Mouse (Mus musculus): ENCODE measurements around the gene Cd209b. TPM values are rescaled to one million over a fixed set of nuclear protein-coding genes. Genes with fewer than 3 reads are reported as not detected.

Gene Cd209b
- total RNA-seq (2022), result 1 to 10 TPM in 1 of 4 experiments, under 1 TPM in 3; 0.63 to 2.1 (median 0.86) TPM

DNA sequence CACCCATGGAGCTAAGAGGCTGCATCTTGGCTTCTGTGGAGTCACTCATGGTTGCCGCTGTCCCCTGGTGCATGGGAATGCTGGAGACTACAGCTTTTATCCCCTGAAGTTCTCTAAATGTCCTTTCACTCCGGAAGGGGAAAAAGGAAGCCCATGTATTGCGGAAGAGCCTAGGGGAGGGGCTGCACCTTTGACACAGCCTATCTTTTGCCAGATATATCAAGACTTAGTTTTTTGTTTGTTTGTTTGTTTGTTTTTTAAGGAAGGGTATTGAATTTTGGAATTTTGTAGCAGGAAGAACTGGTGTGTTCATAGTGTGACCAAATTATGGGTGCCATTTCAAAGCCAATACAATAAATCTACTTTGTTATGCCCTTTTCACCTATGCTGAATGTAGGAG, at the start of gene Cd209b:
Gene Cd209b, minus strand, starts transcription at position 101 of the 400 bp plus-strand sequence.
- no peak for DNase-seq (ENCODE audit: low spot score in 2 of 2)

DNA sequence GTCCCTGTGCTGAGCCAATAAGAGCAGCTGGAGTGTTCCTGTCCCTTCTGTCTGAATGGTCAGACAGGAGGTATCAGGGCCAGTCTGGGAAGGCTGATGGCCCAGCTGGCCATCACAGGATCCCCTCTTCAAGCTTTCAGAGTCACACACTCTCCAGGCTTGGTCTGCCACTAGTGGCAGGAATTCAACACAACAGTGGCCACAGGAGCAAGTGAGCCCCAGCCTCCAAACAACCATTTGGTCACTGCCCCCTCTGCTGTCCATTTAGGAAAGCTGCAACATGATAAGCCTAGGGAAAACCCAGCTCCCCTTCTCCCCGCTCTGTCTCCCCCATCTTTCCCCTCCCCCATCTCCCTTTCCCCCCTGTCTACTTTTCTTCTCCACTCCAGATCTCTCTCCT, 29.4 kb upstream of the Cd209b start:
- no peak for DNase-seq (ENCODE audit: low spot score in 2 of 2)

DNA sequence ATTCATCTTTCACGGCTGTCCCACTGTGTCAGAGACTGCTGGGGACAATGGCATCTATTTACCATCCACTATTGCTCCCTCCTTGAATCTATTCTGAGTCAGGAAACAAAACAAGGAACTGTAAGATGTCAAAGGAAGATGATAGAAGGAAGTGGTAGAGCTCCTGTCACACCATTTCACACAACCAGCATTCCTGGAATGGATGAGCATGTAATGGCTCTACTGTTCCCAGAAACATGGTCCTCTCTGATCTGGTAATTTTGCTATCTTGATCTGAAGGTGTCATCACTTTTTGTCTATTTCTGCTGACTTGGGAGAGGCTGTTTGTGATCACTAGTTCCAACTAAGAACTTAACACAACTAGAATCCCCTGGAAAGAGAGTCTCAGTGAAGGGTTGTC, 28.0 kb upstream of the Cd209b start, which contains the start of gene Cd209c:
Gene Cd209c, minus strand, starts transcription at position 101 of the 400 bp plus-strand sequence.
- no peak for DNase-seq (ENCODE audit: low spot score in 2 of 2)

DNA sequence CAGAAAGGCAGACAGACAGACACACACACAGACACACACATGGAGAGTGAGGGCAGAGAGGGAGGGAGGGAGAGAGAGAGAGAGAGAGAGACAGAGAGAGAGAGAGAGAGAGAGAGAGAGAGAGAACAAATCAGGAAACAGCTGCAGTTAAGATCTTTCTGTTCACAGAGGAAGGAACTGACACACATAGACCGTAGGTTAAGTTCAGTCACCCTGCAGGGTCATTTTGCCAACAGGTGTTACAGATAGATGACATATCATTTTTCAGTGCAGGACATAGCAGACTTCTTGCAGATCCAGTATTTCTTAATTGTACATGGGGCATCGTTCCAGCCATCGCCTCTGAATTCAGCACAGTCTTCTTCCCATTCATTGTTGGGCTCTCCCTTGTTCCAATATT, 13.4 kb upstream of the Cd209b start:
- no peak for DNase-seq (ENCODE audit: low spot score in 2 of 2)

DNA sequence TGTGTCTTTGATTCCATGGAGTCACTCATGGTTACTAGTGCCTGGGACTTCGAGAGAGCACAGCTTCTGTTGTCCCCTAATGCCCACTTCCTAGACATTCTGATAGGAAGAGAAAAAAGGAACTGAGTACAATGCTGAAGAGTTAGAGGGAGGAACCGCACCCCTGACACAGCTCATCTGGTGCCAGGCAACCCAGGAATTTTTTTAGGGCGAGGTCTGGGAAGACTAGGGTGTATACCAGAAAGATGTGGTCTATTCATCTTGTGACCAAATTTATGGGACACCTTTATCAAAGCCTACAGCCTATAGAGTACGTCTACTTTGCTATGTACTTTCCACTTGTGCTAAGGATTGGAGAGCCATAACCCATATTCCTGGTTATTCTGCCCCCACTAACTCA, 48.2 kb downstream of the Cd209b start, which contains the start of gene Cd209d:
Gene Cd209d, minus strand, starts transcription at position 101 of the 400 bp plus-strand sequence.
- no peak for DNase-seq (ENCODE audit: low spot score in 2 of 2)

DNA sequence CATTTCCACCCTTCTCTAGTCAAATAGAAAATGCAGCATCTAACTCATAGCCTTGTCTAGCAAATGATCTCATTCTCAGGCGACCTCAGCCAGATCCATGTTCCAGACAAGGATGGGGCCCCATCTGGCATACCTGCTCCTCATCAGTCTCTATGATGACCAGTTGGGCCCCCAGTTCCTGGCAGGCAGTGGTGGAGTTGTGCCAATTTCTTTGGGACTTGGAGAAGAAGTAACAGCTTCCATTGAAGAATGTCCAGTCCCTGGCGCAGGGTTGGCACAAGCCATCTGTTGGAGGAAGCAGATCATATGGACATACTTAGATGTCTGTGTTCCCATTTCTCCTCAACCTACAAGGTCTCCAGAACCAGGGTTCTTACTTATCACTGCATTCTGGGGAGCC, 50.5 kb downstream of the Cd209b start:
- no peak for DNase-seq (ENCODE audit: low spot score in 2 of 2)

Other genes with a start within 250 kb of the Cd209b start
- gene Fcer2a, start 232.7 kb downstream of the Cd209b start, total RNA-seq (2022), result not detected
- gene Clec4g, start 206.2 kb downstream of the Cd209b start, total RNA-seq (2022), result not detected
- gene Cd209a, start 177.9 kb downstream of the Cd209b start, total RNA-seq (2022), result 1 to 10 TPM in 1 of 4 experiments, under 1 TPM in 3; 0.19 to 1.2 (median 0.38) TPM
- gene Cd209e, start 72.5 kb downstream of the Cd209b start, total RNA-seq (2022), result not detected
- gene Cd209d, start 48.3 kb downstream of the Cd209b start, total RNA-seq (2022), result 1 to 10 TPM in 2 of 4 experiments, under 1 TPM in 2; 0.56 to 2.1 (median 1.1) TPM
- under 1 TPM in 3 of 4 experiments, not detected in 1; 0.31 to 0.75 (median 0.61) TPM for gene Cd209c, start 27.9 kb upstream of the Cd209b start, total RNA-seq (2022)
- 1 to 10 TPM in 2 of 4 experiments, under 1 TPM in 2; 0.73 to 1.5 (median 1.1) TPM for gene Cd209f, start 179.0 kb upstream of the Cd209b start, total RNA-seq (2022)
- under 1 TPM in 3 of 4 experiments, not detected in 1; 0.36 to 0.83 (median 0.39) TPM for gene Cd209g, start 207.3 kb upstream of the Cd209b start, total RNA-seq (2022)
- 10 to 100 TPM; 15.1 to 16.9 (median 16.2) TPM for gene Evi5l, start 239.7 kb upstream of the Cd209b start, total RNA-seq (2022)

All from gastrocnemius, adult 8-10 months (tissue).